Mouse (Mus musculus) forelimb bud, embryonic 11.5 days (tissue): ENCODE measurements around the gene Sun2.

Experiments
- DNase-seq: peaks from one replicate; pipeline ENCODE4 v3.0.0-alpha.2; 2012; ENCODE audit warnings: low read depth, low spot score

Gene Sun2

GRCm38 (mm10) chr15:79687175-79687574 is 55.2 kb downstream of the Sun2 start:
- peak; percentile 12 for DNase-seq

- no peak for DNase-seq
These were observed 56.1 kb downstream of the Sun2 start for GRCm38 (mm10) chr15:79686046-79686869.

GRCm38 (mm10) chr15:79685141-79685641 is 57.1 kb downstream of the Sun2 start:
- no peak for DNase-seq

- DNase-seq = no peak
These were observed 57.7 kb downstream of the Sun2 start for GRCm38 (mm10) chr15:79684616-79685015.

- DNase-seq = no peak
These were observed 58.5 kb downstream of the Sun2 start for GRCm38 (mm10) chr15:79683707-79684465.

GRCm38 (mm10) chr15:79683146-79683545 is 59.2 kb downstream of the Sun2 start:
- no peak for DNase-seq

GRCm38 (mm10) chr15:79681973-79682372 is 60.4 kb downstream of the Sun2 start:
- no peak for DNase-seq

GRCm38 (mm10) chr15:79677936-79678335 is 64.4 kb downstream of the Sun2 start:
- no peak for DNase-seq
